Mouse (Mus musculus) frontal cortex, postnatal 10 days (tissue): ENCODE results near the gene Cyp2w1.
"Not testable (repeated sequence)": the region's sequence is repeated elsewhere in the genome, so short reads cannot be mapped to it uniquely, and the experiment has no call there.

Source experiments
- DNase-seq, 2 experiments: peaks; one replicate each; pipeline ENCODE4 v3.0.0; 2022; ENCODE audit warnings: low spot score in 2 of 2, mixed read lengths in 1 of 2

Cyp2w1 gene

DNA sequence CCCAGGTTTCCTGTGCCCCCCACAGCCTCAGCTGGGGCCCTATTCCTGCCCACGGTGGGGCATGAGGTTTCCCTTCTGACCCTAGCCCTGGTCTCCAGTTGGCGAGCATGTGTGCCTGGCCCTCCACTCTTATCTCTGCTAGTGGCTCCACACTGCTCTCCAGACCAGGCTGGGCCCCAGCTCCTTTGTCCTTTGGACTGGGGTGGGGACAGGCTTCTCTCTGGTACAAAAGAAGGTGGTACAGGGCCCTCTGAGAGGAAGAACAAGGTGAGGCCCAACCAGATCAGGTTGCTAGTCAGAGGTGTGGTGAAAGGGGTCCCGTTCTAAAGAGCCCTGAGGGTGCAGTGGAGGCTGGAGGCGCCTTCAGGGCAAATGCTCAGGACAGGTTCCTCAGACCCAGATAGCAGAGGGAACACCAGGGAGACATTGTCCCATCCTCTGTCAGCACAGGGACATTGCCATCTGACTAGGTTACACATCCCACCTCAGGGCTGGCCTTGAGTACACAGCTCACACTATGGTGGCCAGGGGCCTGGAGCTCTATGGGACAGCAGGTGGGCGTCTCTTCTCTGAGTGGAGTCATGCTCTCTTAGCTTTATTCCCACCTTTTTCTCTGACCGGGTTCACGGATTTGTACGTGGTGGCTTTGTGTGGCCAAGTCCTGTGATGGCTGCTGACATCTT, 19.7 kb upstream of the Cyp2w1 start:
- DNase-seq = no peak

DNA sequence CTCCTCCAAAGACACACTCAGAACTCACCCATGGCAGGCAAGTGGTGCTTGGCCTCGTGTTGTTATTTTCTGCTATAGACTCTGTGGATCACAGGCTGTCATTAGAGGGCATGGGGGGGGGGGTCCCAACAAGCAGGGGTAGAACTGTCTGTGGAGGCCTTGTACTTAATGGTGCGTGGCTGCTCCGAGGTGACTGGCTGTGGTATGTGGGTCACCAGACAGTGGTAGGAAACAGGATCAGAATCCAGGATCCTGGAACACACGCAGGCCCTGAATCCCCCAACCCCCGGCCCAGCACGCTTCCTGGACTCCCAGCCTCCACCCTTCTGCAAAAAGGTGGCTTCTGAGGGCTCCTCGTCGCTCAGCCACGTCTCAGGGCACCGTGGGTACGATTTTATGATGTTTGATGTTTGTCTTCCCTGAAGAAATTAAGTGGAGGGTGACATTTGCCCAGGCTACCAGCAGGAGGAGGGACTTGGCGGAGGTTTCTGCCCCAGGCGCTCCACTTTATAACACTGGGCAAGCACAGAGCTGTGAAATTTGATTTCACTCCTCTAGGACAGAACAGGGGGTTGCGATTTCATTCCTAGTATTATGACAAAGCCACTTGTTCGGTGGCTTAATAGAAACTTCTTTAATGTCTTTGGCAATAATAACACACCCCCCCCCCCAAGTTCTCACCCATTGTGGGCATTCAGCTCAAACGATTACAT, 19.0 kb upstream of the Cyp2w1 start:
- no peak for DNase-seq

DNA sequence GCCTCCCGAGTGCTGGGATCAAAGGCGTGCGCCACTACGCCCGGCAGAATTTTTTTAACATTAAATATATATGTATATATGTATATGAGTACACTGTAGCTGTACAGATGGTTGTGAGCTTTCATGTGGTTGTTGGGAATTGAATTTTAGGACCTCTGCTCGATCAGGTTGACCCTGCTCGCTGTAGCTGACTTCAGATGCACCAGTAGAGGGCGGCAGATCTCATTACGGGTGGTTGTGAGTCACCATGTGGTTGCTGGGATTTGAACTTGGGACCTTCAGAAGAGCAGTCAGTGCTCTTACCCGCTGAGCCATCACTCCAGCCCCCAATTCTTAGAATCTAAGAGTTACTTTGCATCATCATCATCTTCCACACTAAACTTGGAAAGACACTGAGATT, 18.0 kb upstream of the Cyp2w1 start:
- DNase-seq = not testable (repeated sequence)

DNA sequence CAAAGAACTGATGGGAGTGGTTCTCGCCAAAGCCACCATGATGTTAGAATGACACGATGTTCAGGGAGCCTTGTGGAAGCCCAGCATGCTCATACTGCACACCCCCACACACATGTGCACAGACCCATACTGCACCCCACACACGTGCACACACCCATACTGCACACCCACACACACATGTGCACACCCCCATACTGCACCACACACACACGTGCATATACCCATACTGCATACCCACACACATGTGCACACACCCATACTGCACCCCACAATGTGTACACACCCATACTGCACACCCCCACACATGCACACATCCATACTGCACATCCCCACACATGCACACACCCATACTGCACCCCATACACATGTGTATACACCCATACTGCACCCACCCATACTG, 16.8 kb upstream of the Cyp2w1 start:
- DNase-seq = no peak

DNA sequence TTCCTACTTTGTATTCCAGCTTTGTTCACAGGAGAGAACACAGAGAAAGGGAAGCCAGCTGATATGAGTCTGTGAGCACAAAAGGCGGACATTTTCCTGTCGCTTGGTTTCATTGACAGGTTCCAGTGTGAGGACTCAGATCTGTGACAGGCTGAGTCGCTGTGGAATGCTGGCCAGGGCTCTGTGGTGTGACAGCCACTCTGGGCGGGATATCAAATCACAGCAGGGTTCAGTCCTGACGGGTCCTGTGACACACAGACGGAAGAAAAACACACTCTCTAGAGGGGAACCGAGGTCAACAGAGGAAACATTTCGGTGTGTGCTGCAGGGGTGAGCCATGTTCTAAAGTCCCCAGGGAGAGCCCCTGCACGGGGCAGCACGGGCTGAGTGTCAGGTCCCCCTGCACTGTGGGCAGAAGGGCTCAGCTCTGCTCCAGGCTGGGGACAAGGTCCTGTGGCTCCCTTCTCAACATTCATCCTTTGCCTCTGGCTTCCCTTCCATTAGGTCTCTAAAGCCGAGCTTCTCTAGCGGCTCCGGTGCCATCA, 14.5 kb upstream of the Cyp2w1 start:
- no peak for DNase-seq

DNA sequence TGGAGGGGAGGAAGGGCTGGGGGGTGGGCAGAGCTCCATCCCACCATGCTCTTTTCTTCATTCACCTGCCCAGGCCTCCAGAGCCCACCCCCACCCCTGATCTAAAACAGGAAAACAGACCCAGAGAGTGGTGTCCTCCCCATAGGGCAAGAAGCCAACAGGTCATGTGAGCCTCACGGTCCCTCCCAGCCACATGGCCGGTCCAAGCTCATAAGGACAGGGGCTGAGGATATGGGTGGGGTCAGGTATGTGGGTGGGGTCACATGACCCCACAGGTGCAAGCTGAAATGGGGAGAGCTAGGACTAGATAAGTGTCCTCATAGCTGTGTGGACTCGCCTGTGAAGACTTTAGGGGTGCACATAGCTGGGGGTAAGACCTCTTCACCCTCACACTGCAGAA, 14.0 kb upstream of the Cyp2w1 start:
- no peak for DNase-seq

DNA sequence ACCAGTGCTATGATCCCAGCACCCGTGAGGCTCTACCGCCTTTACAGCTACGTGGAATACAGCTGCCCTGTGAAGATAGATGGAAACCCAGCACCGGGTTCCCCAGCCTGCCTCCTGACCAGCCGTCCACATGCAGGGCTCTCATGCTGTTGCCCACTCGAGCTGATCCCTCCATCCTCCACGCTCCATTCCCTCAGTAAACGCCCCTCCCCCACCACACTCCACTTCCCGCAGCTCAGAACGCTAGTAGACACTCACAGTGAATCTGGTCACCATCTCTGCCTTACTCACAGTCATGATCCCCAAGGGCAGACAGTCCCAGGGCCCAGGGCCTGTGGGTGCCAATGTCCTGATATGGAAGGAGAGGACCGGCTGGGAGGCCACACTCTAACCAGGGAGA, 13.5 kb upstream of the Cyp2w1 start:
- no peak for DNase-seq

DNA sequence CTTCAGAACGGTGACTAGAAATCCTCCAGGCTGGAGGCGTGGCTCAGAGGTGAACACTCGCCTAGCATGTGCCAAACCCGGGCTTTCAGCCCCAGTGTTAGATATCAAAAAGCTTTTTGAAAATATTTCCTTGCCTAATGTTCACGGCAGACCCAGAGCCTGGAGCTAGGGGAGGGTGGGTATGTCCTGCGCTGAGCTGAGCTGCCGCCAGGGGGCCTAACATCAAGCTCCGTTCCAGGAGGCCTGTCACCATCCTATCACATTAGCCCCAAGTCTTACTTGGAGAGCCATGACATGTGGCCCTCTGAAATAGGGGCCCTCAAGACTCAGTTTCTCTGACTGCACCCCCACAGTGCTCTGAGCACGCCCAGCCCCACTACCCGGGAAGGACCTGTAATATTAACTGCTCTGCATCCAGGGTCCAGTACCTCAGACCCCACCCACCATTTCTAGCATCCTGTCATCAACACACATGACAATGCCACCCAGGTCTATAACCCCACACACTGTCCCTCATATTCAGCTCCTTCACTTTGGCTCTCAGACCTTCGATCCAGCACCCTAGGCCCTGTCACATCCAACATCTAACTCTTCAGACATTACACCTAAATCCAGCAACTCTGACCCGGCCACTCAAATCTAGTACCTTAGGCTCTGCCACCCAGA, 8.3 kb upstream of the Cyp2w1 start:
- peak; percentile 56 to 73 for DNase-seq

DNA sequence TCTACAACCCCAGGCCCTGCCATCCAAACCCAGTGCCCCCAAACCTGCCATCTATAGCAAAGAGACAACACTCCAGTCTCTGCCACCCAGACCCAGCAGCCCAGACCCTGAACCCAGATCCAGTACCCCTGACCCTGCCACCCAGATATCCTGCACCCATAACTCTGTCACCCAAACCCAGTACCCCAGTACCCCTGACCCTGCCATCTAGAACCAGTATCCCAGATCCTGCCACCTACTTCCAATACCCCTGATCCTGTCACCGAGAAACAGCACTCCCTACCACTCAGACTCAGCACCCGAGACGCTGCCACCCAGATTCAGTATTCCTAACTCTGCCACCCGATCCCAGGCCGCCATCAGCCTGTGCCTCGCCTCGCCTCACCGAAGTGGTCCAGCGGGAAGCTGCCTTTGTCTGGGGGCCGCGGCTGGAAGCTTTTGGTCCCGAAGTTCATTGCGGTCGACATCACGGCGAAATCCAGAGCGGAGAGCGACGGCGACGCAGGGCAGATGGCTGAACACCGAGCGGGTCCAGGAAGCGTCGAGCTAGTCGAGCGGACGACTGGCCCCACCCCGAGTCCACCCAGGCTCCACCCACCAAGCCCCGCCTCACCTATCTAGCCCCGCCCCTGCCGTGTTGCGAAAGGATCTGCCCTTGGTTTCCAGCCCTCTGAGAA, 7.6 kb upstream of the Cyp2w1 start:
- DNase-seq = peak; percentile 85 to 90

DNA sequence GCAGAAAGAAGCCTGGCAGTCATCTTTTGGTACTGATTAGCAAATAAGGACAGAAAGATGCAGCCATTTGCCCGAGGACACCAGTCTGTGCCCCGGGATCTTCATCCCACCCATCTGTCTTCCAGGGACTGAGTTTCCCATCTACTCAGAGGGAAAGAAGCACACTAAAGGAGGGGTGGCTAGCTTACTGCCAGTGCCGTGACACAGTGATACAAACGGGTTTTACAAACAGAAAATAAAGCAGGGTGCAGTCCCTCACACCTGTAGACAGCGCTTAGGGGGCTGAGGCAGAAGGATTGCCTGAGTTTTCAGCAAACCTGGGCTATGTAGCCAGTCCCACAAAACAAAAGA, 7.1 kb upstream of the Cyp2w1 start:
- no peak for DNase-seq

DNA sequence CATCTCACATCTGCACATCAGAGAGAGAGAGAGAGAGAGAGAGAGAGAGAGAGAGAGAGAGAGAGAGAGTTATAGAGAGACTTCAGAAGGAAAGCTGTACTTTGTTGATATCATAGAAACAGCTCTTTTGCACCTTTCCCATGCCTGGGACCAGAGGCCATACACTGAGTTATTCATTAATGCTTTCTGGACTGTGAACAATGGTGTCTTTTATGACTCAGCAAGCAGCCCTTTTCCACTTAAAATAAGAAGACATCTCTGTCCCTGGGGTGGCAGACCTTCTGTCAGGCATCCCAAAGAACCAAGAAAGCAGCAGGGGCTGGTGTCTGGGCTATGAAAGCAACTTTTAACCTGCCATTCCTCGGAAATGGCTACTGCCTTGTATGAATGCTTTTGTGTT, 5.2 kb upstream of the Cyp2w1 start:
- no peak for DNase-seq

DNA sequence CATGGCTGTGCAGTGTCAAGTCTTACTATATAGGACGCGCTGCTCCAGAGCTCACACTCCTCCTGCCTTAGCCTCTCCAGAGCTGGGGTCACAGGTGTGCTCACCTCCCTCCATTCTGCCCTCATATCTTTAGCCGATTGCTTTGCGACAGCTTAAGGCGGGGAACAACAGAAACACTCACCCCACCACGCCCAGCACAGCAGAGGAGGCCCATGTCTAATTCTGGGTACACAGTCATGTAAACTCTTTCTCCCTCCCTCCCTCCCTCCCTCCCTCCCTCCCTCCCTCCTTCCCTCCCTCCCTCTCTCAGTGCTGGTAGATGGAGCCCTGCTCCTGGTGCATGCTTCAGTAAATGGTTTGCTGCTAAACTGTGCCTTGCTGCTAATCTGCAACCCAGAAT, 2.7 kb upstream of the Cyp2w1 start:
- no peak for DNase-seq

DNA sequence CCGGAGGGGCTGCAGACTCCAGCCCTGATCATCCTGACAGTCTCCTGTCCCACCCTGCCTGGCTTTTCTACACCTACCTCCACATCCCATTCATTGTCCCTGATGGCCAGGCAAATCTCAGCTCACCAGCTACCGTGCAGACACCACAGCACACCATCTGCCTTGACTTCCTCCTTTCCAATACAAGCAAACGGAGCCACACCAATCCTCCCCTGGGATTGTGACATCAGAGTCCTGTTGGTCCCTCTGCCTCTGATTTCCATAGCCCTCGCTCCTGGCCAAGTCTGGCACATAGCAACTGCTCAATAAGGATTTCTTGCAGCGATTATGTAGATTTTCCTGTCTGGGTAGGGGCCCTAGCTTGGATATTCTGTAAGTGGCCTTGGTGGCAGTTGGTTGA, 1.3 kb upstream of the Cyp2w1 start, which contains the start of gene Cox19:
TSS of gene Cox19 (minus strand) at position 285 of the 400 bp plus-strand sequence.
- no peak for DNase-seq

DNA sequence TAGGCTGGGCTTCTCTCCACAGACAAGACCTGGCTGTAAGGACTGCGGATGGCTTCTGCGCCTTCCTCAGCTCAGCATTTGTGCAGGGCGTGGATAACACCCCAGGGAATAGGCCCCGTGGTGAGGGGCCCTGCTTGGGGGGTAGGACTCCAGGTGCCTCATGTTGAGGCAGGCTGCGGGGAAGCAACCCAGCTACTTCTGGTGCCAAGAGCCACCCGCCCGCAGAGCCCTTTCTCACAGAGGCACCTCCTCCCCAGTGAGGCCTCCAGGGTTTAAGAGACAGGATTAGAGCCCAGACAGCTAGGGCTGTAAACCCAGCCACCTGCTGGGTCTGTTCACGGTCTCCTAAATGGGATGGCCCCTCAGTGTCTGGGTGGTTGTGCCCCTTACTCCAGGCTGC, 789 bp upstream of the Cyp2w1 start:
- no peak for DNase-seq

DNA sequence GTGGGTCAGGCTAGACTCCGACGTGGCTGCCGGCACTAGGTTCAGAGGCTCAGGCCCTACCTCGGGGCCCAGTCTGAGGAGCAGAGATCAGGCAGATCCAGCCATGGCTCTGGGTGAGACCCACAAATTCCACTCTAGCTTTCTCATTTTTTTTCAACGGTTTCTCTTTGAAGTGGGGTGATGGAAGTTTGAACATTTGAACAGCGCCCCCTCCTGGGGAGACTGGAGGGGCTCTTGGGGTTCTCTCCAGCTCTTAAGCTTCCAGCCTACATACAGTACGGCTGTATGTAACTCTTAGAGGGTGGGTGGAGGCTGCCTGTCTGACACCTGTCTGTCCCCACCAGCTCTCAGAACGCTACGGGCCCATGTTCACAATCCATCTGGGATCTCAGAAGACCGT, 1.1 kb downstream of the Cyp2w1 start:
- no peak for DNase-seq

DNA sequence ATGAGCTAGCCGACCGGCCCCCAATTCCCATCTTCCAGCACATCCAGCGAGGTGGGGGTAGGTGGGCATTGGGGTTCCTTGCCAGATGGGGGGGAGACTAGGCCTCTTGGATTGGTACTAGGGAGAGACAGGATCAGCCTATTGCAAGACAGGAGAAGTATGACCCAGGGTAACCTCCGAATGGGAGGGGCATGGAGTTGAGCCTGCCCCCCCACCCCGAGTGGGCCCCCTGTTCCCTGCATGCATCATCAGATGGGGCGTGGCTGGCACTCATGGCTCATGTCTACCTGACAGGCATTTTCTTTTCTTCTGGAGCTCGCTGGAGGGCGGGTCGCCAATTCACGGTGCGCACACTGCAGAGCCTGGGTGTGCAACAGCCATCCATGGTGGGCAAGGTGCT, 1.5 kb downstream of the Cyp2w1 start:
- no peak for DNase-seq

DNA sequence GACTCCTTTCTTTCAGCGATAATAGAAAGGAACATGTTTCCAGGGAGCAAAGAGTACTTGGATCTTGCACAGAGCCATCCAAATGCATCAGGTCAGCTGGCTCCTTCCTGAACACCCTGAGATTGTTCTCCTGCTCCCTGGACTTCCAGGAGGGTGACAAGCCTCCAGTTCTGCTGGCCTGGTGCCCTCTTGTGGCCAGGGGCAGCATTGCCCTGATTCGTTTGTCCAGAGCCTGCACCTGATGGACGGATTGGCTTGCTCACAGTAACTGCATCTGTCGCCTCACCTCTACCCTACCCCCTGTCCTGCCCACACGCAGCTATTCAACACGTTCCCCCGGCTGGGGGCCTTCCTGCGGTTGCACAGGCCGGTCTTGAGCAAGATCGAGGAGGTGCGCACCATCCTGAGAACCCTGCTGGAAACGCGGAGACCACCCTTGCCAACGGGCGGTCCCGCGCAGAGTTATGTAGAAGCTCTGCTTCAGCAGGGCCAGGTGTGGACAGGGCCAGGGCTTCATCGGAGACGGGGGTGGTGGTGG, 2.9 kb downstream of the Cyp2w1 start:
- peak in 1 of 2 experiments; percentile 70 for DNase-seq

DNA sequence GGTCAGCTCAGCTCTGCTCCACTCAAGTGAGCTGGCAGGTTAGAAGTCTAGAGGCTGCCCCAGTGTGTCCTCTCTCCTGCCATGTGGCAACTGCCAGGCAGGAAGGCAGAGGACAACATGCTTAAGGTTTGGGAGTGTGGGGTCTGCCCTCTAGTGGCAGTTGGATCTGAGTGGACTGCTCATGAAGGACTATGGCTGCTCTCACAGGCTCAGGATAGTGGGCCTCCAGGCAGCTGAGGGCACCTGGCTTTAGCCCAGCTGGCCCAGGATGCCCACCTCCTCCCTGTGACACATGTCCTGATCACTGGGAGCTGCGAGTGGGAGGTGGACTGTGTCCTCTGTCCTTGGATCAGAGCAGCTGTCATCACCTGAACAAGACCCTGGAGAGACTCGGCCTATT, 6.2 kb downstream of the Cyp2w1 start:
- no peak for DNase-seq

DNA sequence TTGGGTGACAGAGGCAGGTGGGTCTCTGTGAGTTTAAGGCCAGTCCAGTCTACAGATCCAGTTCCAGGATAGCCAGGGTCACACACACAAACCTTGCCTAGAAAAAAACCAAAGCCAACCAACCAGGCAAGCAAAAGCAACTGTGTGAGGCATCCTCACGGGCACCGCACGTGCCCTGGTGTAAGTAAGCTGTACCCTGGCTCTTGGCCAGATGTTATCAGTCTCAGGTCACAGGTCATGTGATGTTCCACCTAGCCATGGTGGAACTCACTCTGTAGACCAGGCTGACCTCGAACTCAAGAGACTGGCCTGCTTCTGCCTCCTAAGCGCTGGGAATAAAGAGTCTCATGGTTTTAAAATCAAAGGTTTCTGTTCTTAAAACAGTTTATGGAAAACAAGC, 6.8 kb downstream of the Cyp2w1 start:
- DNase-seq = no peak

DNA sequence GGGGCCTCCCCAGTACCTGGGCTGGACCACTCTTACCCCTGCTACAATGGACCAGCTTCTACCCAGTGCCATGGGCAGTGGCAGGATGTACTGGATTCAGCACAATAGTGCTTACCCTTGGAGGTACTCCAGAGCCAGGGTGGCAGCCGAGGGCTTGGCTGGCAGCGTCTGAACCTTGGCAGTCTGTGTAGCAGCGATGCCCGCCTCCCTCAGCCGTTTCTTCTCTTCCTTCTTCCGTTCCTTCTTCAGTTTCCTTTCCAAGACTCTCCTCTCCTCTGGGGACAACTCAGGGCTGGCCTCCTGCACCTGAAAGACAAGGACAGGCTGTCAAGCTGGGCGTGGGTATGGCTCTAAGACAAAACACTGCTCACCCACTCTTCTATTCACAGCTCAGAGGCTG, 11.4 kb downstream of the Cyp2w1 start:
- DNase-seq = no peak

DNA sequence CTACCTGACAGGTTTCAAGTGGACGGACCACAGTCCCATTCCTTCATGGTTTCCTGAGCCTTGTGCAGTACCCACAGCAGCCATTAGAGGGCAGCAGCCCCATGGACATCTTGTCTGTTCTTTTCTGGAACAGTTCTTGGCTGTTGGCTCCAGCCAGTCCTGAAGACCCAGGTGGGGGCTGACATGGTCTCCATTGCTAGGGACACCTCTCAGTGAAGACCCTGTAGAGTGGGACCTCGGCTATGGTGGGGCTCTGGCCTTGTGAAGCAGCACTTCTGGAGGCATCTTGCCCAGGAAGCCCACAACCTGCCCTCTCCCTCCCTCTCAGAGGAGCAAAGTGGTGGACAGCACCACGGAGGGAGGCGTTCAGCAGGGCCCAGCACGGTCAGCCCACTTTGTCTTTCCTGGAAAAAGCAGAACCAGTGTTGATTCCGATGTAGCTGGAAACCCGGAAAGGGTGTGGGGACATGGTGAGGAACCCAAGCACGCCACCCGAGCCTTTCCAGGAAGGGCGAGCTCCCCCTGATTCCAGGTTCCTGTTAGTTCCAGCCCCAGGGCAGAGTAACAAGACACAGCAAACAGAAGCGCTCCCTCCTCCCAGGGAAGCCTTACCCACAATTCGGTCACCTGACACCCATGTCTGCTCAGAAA, 12.0 kb downstream of the Cyp2w1 start:
- peak; percentile 76 to 88 for DNase-seq
